Mouse (Mus musculus) ES-E14 (cell line): ENCODE results near the gene A2m. TPM values are rescaled to one million over a fixed set of nuclear protein-coding genes. Genes with fewer than 3 reads are reported as not detected.

Experiments used
- total RNA-seq: library from RNA; depleted of rRNA; stranded (reverse); fragments of 300-350 nt; gene quantifications from 2 replicates; pipeline ENCODE4 v1.2.3, GENCODE M21; 2012; rRNA removed

Gene A2m
- total RNA-seq, 1 experiment: 7.8 TPM

Other genes starting within 250 kb of the A2m start
- 0.18 and 0.26 TPM in 2 replicates for gene Iqsec3, start 161.7 kb upstream of the A2m start, total RNA-seq
- gene Gm7298, start 97.6 kb downstream of the A2m start, total RNA-seq: not detected in 2 replicates
- not detected in 2 replicates for gene Mug1, start 203.2 kb downstream of the A2m start, total RNA-seq